Mouse (Mus musculus): Measurements from ENCODE around the gene Col5a3.
"Not testable (repeated sequence)": the region's sequence is repeated elsewhere in the genome, so short reads cannot be mapped to it uniquely, and the experiment has no call there.

Gene Col5a3

DNA sequence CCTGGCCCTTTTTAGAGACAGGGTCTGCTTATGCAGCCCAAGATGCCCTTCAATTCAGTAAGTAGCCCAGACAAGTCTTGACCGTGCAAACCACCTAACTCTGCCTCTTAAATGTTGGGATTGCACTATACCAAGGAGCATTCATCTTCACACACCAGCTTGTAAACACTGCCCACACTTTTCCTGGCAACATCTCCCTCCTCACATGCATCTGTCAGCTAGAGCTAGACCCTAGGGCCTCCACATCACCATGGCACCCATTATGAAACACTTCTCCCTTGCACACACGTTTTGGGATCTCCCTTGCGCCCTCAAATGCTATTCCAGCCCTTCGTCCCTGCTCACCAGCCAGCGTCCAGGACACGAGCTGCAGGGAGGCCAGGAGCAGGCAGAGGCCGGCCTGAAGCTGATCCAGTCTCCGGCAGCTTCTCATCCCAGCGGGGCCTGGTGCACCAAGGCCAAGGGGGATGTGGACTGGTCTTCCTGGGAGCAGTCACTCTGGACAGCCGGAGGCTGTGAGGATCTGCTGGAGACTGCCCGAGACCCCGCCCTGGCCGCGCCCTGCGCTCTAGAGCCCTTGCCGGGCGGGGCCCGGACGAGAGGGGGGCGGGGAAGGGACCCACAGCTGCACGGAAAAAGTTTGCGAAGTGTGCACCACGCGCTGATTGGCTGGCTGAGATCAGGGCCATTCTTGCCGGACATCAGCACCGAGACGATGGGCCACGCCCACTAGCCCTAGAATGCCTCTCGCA, at the start of gene Col5a3:
Gene Col5a3, minus strand, starts transcription at position 547 of the 752 bp plus-strand sequence.
- DNase-seq (ENCODE audit: low spot score) = no peak

DNA sequence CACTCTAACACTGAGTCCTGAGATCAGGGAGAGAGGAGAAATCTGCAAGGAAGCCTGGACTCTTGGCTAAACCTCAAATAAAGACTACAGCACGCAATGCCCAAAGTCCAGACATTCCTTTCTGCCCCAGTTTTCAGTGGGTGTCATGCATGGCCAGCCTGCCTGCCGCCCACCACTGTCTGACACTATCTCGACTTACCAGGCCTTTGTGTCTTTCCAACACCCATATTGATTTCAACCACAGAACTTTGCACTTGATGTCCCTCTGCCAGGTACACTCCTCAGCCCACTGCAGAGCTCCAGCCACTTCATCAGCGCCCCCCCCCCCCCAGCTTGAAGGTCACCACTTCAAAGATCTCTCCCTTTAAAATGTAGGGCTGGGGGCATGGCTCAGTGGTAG, 47.4 kb upstream of the Col5a3 start:
- no peak for DNase-seq (ENCODE audit: low spot score)

DNA sequence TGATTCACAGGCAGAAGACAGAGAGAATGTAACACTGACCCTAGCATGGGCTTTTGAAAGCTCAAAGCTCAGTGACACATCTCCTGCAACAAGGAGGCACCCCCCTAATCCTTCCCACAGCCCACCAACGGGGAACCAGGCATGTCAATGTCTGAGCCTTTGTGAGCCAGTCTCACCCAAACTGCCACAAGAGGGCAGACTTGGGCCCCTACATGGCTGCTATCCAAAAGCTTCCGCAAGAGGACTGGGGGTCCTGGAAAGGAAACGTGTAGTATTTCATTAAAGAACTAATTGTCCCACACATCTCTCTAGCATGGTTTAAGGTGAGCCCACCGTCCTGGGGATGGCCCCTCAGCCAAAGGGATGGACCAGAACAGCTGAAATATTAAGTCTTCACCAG, 47.0 kb upstream of the Col5a3 start:
- no peak for DNase-seq (ENCODE audit: low spot score)

DNA sequence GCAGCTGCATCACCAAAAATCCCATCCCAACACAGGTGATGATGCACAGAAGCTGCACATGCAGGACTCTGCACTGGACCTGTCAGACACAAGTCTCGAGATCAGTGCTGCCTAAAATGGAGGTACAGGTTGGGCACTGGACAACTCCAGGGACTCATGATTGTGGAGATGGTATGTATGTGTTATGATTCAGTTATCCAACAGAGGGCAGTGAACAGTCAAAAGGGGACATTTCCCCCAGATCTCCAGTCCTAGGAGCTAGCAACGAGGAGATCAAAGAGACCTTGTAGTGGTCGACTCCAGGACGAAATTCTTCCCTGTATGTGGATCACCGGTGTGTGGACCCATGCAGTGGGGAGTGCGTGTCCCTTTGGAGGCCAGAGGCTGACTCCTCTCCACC, 45.1 kb upstream of the Col5a3 start:
- no peak for DNase-seq (ENCODE audit: low spot score)

GRCm38 (mm10) chr9:20857131-20857530, 42.3 kb upstream of the Col5a3 start:
- peak; percentile 69 for DNase-seq (ENCODE audit: low spot score)

DNA sequence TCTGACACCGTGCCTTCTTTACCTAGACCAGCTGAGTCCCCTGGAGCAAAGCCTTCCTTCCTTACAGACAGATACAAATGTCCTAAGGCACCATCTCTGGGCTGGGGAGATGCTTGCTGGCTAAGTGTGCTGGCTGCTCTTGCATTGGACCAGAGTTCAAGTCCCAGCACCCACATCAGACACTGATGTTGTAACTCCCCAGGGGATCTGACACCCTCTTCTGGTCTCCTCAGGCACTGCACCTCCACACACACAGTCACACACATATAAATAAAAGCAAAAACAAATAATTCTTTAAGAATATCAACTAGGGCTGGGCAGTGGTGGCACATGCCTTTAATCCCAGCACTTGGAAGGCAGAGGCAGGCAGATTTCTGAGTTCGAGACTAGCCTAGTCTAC, 35.3 kb upstream of the Col5a3 start:
- DNase-seq (ENCODE audit: low spot score) = no peak

DNA sequence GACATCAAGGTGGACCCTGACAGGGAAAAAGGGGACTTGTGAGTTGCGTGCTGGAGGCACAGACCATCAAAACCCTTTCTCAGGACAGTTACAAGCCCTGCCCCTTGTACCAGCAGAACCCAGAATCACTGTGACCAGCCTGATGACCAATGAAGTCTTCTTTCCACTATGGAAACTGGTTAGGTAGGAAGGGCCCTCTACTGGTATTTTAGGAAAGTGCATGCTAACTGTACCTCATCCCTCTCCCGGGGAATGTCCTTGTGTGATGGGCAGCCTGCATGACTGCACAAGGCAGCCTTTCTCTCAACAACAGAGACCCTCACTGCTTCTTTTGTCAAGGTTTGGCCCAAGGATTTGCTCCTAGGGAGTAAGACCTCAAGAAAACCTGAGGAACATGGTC, 27.8 kb upstream of the Col5a3 start:
- no peak for DNase-seq (ENCODE audit: low spot score)

DNA sequence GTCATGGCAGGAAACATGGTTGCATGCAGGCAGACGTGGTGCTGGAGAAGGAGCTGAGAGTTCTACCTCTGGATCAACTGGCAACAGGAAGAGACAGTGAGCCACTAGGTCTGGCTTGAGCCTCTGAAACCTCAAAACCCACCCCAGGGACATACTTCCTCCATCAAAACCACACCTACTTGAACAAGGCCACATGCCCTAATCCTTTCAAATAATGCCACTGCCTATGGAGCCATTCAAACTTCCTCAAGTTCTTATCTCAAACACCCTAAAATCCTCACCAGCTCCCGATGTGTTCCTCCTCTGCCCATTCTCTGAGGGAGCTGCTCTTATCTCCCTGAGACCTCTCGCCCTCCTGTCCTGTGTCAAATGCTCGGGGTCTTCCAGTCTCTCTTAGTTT, 27.3 kb upstream of the Col5a3 start:
- DNase-seq (ENCODE audit: low spot score) = no peak

DNA sequence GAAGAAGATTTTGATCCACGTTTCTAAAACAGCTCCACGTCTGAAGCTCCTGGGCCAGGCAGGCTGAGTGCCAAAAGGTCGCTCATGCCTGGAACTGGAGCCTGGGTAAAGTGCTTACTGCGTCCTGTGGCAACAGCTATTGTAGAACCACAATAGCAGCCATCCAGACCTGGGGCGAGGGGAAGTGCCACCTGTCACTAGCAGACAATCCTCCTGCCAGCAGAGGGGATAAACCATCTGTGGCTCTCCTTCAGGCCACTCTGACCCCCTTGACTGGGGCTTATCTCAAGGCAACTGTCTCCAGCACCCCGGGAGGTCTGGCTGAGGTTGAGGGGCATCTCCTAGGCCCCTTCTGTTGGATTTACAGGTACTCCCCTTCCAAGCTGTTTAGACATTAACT, 24.1 kb upstream of the Col5a3 start:
- DNase-seq (ENCODE audit: low spot score) = no peak

DNA sequence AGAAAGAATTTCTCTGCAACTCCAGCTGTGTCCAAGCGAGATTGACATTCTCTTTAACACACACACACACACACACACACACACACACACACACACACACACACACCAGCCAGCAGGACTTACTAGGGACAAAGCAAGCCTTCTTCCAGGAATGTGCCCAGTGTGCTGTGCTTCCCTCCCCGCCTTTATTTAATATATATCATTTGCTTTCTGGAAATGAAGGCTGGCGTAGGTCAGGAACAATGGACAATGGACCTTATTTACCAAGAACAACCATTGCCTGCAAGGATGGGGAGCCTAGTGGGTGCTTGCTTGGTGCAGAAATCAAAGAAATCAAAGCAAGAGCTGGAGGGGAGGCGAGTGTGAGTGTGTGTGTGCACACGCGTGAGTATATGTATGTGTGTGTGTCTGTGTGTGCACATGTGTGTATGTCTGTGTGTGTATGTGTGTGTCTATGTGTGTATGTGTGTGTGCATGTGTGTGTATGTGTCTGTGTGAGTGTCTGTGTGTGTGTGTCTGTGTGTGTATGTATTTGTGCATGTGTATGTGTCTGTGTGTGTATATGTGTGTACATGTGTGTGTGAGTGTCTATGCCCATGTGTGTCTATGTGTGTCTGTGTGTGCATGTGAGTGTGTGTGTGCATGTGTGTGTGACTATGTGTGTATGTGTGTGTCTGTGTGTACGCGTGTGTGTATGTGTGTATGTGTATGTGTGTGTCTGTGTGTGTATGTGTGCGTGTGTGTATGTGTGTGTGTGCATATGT, 22.5 kb upstream of the Col5a3 start:
- DNase-seq (ENCODE audit: low spot score) = no peak

DNA sequence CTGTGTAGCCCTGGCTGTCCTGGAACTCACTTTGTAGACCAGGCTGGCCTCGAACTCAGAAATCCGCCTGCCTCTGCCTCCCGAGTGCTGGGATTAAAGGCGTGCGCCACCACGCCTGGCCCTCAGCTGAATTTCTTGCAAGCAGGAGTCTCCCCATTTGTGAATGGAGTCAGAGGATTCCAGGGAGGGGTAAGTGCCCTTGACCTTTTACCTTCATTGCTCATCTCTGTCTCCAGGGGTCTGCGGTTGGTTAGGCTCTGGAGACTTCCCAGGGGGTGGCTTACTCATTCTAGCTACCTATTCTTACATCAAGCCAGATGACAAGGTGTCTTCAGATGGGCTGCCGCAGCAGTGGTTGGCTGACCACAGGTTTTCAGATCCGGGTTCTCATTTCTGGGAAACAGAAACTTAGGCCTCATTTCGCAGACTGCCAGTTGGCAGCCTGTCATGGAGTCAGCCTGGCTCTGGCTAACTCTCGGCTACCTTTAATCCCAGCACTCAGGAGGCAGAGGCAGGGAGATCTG, 20.6 kb upstream of the Col5a3 start:
- not testable (repeated sequence) for DNase-seq (ENCODE audit: low spot score)

DNA sequence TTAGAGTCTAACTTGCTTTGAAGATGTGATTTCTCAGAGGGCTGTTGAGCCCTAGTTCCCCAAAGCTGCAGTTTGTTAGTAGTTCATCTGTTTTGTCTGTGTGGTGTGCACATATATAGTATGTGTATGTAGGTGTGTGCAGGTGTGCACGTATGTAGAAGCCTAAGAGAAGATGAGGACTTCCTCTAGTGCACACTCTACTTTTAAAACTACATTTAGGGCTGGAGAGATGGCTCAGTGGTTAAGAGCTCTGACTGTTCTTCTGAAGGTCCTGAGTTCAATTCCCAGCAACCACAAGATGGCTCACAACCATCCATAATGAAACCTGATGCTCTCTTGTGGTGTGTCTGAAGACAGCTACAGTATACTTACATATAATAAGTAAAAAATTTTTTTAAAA, 20.0 kb upstream of the Col5a3 start:
- no peak for DNase-seq (ENCODE audit: low spot score)

GRCm38 (mm10) chr9:20830901-20831643, 16.2 kb upstream of the Col5a3 start:
- DNase-seq (ENCODE audit: low spot score) = peak; percentile 58

- DNase-seq (ENCODE audit: low spot score) = no peak
These were observed 13.3 kb upstream of the Col5a3 start for GRCm38 (mm10) chr9:20828127-20828526.

- no peak for DNase-seq (ENCODE audit: low spot score)
These were observed 10.9 kb upstream of the Col5a3 start for GRCm38 (mm10) chr9:20825781-20826180.

DNA sequence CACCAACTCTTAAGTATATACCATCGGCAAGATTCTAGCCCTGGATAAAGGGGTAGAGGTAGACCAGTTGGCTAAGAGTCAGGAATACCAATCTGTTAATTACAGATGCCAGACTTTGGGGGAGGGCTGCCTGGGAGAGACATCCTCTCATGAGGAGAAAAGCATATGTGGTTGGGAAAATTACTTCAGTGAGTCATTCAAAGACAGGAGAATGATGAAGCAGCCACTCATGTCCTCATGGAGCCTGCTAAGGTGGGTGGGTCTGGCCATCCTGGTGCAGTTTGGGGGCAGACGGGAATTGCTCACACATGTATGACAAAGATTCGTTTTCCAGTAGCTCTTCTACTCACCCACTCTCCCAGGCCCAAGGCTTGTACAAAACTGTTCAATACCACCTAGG, 8.0 kb upstream of the Col5a3 start:
- DNase-seq (ENCODE audit: low spot score) = no peak

DNA sequence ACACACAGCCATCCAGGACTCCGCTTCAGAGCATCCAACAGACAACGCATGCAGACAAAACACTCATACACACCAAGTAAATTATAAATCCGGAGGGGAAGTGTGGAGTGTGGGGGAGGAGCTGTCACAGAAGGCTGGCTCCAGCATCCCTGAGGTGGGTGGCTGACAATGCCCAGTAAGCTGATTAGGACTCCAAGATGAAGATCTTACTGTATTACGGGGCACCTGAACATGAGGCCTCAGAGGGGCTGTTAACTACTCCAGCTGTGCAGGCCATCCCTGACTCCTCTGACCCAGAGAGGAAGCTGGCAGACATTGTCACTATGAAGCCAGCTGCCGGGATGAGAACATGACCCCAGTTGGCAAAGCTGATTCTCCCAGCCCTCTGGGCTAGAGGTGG, 5.1 kb upstream of the Col5a3 start:
- no peak for DNase-seq (ENCODE audit: low spot score)

GRCm38 (mm10) chr9:20818236-20818635, 3.4 kb upstream of the Col5a3 start, which contains the start of gene Rdh8:
Rdh8 (plus strand) TSS chr9:20818503.
- DNase-seq (ENCODE audit: low spot score) = no peak

- DNase-seq (ENCODE audit: low spot score) = peak; percentile 10
These were observed 2.2 kb downstream of the Col5a3 start for GRCm38 (mm10) chr9:20812537-20813271.

DNA sequence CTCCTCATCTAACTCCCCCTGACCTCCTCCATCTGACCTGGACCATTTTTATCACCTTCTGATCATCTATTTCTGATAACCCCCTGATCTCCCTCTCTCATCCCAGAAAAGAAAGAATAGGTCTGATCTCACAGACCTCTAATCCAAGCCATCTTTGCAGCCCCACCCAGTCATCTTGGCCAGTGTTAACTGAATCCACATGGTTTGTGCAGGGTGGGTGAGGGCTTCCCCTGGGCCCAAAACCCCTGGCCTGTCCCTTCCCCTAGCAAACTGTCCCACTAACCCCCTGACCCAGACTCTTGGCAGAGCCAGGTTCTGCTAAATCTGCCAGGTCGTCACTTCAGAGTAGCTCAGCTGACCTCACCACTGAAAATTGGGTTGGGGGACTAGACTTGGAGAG, 4.1 kb downstream of the Col5a3 start:
- DNase-seq (ENCODE audit: low spot score) = no peak

DNA sequence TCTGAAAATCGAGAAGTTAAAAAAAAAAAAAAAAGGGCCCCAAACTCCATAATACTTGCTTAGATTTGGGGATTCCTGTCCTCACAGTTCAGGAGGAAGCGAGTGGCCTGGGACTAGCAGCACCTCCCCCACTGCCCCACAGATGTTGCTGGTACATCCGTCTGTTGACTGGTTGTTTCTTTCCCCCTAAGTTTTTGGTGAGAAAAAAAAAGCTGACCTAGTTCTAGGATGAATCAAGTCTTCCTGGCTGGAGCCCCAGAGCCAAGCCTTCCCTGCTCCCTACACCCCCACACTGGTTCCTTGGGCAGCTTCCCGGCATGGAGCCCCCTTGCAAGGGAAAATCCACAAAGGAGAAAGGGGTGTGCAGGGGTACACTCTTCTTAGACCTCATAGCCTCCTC, 4.6 kb downstream of the Col5a3 start:
- DNase-seq (ENCODE audit: low spot score) = no peak

GRCm38 (mm10) chr9:20805706-20806105, 9.2 kb downstream of the Col5a3 start:
- no peak for DNase-seq (ENCODE audit: low spot score)

Data from c-Kit-positive CD71-positive TER-119-positive erythroid progenitor cells, embryonic 14.5 days (primary cell).